Mouse (Mus musculus) myocyte (in vitro differentiated cells): ENCODE results near the gene Pcare.

Experiments used
- CEBPB ChIP-seq: IDR thresholded peaks from 2 replicates; pipeline ENCODE4 v1.6.1; 2011; ENCODE audit warnings: mild to moderate bottlenecking, moderate library complexity; ENCODE audit not compliant: poor library complexity, insufficient read depth, severe bottlenecking
- E2F4 ChIP-seq: IDR thresholded peaks from one replicate; pipeline ENCODE4 v1.6.1; 2011; ENCODE audit warnings: mild to moderate bottlenecking, control low read depth, moderate library complexity; ENCODE audit not compliant: insufficient read depth
- MYOG ChIP-seq, 3 experiments: IDR thresholded peaks; one replicate each; pipeline ENCODE4 v1.6.1; 2011; ENCODE audit warnings: control low read depth in 2 of 3, low read depth in 2 of 3, mild to moderate bottlenecking in 2 of 3; ENCODE audit not compliant: insufficient read length in 2 of 3, control insufficient read depth in 1 of 3, insufficient read depth in 1 of 3
- POLR2A ChIP-seq: IDR thresholded peaks from one replicate; pipeline ENCODE4 v1.6.1; 2011; ENCODE audit warnings: low read depth, mild to moderate bottlenecking, control low read depth, moderate library complexity; ENCODE audit not compliant: insufficient read length
- POLR2AphosphoS2 ChIP-seq: IDR thresholded peaks from one replicate; pipeline ENCODE4 v1.6.1; 2011; ENCODE audit warnings: low read depth, control low read depth; ENCODE audit not compliant: insufficient read length
- SRF ChIP-seq: IDR thresholded peaks from one replicate; pipeline ENCODE4 v1.6.1; 2011; ENCODE audit warnings: low read depth; ENCODE audit not compliant: control insufficient read depth, insufficient read length
- TCF12 ChIP-seq: IDR thresholded peaks from one replicate; pipeline ENCODE4 v1.6.1; 2011; ENCODE audit warnings: mild to moderate bottlenecking, control low read depth; ENCODE audit not compliant: poor library complexity, insufficient read depth, severe bottlenecking

- TF ChIP-seq CEBPB (no peak), POLR2AphosphoS2 (no peak), POLR2A (no peak), MYOG (IDR thresholded peaks at IDR 0.05; ENCODE audit: control insufficient read depth in 1 of 3, insufficient read depth in 1 of 3, insufficient read length in 2 of 3, low read depth in 2 of 3) (no peak), TCF12 (no peak), E2F4 (no peak), SRF (no peak)
These were observed 27.8 kb upstream of the Pcare start for GRCm38 (mm10) chr17:71780490-71780889.
